Mouse (Mus musculus) v-Abl transformed pro-B cells (cell line): ENCODE data around the gene Tmem270.

Experiments used
- in situ Hi-C, 2 experiments: fragments of 400-800 bp; cut with MboI; formaldehyde crosslinking; loops; one replicate each; pipeline ENCODE4 v1.15.1; 2025; ENCODE audit not compliant: unreplicated experiment in 2 of 2

The Tmem270 gene

DNA sequence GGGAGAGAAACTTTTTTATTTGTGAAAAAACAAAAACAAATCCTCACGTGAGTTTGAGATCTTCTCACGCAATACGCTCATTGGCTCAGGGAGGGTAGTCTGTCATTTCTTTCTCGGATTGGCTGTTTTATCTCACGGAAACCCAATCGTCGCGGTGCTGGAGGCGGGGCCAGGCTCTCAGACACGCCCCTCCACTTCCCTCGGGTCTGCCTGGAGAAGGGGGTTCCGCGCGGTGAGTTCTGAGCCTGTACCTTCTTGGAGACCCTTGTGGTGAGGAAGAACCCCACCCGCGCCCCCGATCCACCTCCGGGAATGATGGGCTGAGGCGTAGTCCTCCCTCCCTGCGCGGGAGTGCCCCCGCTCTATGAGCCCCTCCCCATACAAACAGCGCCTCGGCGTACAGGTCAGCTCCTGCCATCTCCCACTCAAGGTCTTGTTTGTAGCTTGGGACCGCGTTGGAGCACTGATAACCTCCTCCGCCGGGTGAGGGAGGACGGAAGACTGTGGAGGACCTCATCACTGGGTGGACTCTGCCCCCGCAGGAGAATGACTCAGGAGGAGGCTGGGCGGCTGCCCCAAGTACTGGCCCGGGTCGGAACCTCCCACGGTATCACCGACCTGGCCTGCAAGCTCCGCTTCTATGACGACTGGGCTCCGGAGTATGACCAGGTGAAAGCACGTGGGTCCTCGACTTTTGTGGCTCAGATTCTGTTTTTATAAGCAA lies 25.8 kb upstream of the Tmem270 start, which contains the start of gene Mettl27:
Mettl27 (plus strand) TSS at position 190 of the 724 bp plus-strand sequence.
- in situ Hi-C loops = no loop called here

DNA sequence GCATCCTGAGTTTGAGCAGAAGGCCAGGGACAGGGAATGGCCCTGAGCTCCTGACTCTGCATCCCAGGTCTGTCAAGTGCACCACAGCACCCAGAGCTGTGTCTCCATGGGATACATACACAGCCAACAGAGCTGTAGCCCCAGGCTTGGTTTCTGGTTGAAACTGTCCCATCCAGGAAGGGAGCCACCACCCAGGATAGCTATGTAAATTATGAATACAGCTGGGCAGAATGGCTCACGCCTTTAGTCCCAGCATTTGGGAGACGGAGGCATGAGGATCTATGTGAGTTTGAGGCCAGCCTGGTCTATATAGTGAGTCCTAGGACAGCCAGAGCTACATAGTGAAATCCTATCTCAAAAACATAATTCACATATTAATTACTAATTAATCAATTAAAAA lies 23.5 kb upstream of the Tmem270 start:
- in situ Hi-C loops = loop anchor here in 1 of 2 experiments (10.0 kb wide), 1 partner anchor 175 kb away; no protein-coding TSS in a partner anchor

DNA sequence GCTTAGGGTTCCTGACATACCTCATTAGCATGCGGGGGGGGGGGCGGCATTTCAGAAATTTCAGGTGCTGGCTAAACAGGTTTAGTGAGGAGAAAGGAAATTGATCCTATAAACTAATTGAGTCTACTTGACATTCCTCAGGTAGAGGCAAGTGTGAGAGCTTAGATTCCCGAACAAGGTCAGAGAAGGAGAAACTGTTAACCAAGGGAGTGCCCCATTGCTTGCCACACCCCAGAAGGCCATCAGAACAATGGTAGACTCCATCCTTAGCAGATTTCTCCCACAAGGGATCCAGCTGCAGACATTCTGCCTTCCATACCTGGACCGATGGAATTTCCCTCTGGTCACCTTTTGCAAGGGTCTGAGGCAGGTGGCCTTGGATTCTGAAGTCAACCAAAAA lies 20.2 kb upstream of the Tmem270 start:
- in situ Hi-C loops = loop anchor here in 1 of 2 experiments (10.0 kb wide), 1 partner anchor 178 kb away; no protein-coding TSS in a partner anchor

DNA sequence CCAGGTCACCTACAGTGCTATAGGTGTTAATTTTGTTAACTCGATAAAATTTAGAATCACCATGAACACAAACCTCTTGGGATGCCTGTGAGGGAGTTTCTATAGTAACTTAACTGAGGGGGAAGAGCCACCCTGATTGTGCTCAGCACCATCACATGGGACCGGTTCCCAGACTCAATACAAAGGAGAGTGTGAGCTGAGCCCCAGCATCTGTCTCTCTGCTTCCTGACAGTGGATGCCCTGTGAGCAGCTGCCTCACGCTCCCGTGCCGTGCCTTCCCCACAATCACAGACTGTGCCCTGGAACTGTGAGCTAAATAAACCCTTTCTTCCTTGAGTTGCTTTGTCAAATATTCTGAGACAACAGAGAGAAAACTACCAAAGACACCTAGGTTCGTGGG lies 16.6 kb upstream of the Tmem270 start:
- in situ Hi-C loops = loop anchor here (5.0 to 25.0 kb wide), 4 partner anchors 39 to 736 kb away; partner anchors contain the start of genes Gtf2ird2 (in 1 of the 2) and Rcc1l (in 1 of the 2)

DNA sequence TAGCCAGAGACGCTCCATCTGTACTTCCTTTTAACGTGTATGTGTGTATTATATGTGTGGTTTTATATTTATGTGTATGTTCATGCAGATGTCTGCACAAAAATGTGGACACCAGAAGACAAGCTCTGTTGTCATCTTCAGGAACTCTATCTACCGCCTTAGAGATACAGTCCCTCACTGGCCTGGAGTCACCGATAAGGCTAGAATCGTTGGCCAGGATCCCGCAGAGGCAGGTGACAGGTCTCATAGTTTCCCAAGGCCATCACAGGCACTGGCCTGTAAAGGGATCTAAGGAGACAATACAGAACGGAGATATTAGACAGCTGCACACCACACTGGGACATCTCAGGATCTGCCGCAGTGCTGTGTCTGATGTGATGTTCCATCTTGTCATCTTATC lies 14.6 kb upstream of the Tmem270 start:
- in situ Hi-C loops = loop anchor here (5.0 to 25.0 kb wide), 4 partner anchors 41 to 734 kb away; partner anchors contain the start of genes Gtf2ird2 (in 1 of the 2) and Rcc1l (in 1 of the 2)

DNA sequence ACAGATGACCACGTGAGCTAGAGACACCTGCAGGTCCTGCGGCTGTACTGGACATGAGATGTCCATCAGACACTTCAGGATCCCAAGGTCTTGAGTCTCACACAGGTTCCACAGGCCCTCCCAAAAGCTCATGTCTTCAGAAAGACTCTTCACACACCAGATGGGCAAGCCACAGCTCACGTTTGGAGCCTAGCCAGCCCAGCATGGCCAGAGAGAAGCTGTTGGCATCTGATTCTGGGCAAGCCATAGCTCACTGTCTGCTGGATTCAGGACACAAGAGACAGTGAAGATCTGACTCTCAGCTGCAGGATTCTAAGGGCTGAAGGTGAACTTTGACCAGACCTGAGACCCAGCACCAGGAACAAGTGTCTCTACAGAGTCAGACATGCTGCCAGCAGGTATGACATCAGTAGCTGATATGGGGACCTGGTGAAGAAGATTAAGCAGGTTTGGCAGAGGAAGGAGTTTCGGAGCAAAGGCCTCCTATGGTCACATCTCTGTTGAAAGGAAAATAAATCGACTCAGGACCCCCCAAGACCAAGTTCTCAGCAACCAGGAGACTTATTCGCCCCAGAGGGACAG lies 13.7 kb upstream of the Tmem270 start:
- in situ Hi-C loops = loop anchor here (5.0 to 25.0 kb wide), 4 partner anchors 42 to 733 kb away; partner anchors contain the start of genes Gtf2ird2 (in 1 of the 2) and Rcc1l (in 1 of the 2)

DNA sequence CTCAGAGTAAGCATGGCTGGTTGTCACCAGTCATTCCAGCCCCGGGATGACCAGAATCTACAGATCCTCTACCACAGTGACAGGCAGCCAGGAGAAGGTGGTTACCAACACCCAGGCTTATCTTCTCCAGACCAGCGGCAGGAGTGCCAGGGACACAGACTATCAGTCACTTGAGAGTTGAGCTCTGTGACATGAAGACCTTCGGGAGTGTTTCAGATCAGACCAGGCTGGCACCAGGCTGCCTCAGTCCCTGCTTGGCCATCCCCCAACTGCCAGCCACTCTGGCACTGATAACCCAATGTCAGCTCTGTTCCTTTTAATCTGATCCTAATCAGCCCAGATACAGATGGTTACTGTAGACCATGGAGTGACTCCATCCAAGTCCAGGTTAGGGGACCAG lies 12.6 kb upstream of the Tmem270 start:
- in situ Hi-C loops = loop anchor here (5.0 to 25.0 kb wide), 4 partner anchors 38 to 732 kb away; partner anchors contain the start of genes Gtf2ird2 (in 1 of the 2) and Rcc1l (in 1 of the 2)

DNA sequence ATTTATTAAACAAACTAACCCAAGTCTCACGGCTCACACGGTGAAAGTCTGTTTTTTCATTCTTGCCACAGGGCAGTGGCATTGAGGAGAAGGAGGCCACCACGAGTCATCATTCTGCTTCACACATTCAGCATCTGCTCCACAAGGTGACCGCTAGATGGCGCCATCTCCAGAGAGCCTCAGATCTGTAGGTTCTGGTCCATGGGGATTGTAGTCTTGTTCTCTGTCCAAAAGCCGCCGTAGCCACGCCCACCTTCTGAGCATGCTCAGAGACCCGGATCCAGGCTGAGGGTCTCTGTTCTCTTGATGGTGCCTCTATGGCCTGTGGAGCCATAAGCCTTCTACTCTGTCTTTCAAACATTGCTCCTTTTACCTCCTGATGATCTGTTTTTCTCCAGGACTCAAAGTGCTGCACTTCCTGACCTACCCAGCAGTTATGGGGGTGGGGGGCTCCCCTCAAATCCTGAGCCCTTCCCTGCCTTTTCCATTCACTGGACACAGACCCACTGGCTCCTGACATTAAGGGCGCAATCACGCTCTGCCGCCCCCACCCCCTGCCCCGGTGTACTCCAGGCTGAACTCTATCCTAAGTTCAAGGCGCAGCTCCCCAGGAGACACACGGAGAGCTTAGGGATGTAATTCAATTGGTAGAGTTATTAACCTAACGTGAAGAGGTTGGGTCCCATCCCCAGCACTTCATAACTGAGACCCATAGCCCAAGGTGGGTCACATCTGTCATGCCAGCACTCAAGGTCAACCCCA lies 11.7 kb upstream of the Tmem270 start:
- in situ Hi-C loops = loop anchor here (5.0 to 25.0 kb wide), 4 partner anchors 39 to 731 kb away; partner anchors contain the start of genes Gtf2ird2 (in 1 of the 2) and Rcc1l (in 1 of the 2)

DNA sequence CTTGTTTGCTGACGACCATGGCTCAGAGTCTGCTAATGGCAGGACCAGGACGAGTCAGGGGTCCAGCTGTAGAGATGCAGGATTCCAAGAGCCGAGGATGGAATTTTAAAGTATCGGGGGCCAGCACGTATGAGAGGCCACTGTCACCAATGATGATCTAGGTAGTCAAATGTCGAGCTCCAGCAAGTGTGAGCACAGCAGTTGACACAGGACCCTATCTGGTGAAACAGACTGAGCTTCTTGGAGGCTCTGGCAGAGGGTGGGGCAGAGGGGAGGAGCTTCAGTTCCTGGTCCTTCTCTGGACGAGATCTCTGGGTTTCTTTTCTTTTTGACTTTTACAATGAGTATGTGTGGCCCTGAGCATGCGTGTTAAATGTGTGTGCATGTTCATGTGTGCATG lies 8.8 kb upstream of the Tmem270 start, which contains the start of gene Cldn13:
Cldn13 (minus strand) TSS at position 216 of the 400 bp plus-strand sequence.
- in situ Hi-C loops = loop anchor here (5.0 to 25.0 kb wide), 4 partner anchors 42 to 728 kb away; partner anchors contain the start of genes Gtf2ird2 (in 1 of the 2) and Rcc1l (in 1 of the 2)

DNA sequence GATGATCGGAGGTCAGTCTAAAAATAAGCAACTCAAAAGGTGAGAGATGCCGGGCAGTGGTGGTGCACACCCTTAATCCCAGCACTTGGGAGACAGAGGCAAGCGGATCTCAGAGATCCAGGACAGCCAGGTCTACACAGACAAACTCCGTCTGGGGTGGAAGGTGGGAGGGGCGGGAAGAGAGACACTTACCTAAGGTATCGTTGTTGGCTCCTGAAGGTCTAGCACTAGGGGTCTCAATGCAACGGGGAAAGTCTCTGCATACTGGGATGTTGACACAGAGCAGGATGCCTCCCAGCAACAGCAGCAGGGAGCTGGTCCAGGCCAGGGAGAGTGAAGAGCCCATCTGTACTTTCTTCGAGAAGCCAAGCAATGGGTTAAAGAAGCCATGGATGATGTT lies 8.0 kb upstream of the Tmem270 start:
- in situ Hi-C loops = loop anchor here (10.0 to 25.0 kb wide), 3 partner anchors 370 to 727 kb away; partner anchors contain the start of genes Gtf2ird2 (in 1 of the 2) and Rcc1l (in 1 of the 2)

DNA sequence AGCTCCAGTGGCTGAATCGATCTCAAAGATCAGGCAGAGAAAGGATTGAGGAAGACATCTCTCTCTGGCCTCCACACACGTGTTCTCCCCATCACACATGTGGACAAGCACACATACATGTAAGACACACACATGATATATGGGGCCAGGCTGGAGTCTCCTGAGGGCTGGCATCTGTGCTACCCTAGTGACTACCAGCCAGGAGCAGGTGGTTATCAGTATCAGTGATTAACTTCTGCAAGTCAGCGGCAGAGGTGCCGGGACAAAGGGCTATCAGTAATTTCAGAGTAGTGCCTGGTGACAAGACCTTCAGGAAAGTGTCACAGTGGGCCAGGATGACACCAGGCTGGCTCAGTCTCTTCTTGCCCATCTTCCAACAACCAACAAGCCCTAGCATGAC lies 7.2 kb upstream of the Tmem270 start:
- in situ Hi-C loops = loop anchor here (10.0 to 25.0 kb wide), 3 partner anchors 371 to 726 kb away; partner anchors contain the start of genes Gtf2ird2 (in 1 of the 2) and Rcc1l (in 1 of the 2)

DNA sequence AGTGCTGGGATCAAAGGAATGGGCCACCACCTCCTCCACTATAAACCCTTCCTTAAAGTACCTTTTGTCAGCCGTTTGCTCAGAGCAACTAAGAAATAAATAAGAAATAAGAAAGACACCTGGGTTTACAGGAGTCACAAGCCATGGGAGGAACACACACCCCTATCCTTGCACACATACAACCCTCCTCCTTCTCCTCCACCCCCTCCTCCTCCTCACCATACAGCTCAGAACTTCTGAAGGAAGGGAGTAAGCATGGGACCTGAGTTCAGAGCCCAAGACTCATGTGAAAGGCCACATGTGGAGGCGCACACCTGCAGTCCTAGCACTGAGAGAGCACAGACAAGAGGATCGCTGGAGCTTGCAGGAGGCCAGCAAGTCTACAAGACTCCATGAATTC lies 6.8 kb upstream of the Tmem270 start:
- in situ Hi-C loops = loop anchor here (10.0 to 25.0 kb wide), 3 partner anchors 371 to 726 kb away; partner anchors contain the start of genes Gtf2ird2 (in 1 of the 2) and Rcc1l (in 1 of the 2)

DNA sequence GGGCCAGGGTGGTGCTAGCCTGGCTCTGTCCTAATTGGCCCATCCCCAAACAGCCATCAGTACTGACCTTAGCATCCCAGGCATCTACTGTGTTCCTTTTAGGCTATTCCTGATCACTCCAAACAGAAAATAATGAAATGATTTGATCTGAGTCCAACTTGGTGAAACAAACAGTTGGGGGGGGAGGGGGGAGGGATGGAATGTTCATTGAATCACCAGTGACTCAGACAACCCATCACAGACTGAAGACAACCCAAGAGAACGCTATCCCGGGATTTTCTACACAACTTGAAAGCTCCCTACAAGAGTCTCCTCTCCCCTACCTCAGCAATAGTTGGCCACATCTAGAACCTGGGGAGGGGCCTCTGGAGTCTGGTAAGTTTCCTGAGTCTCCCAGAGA lies 5.4 kb upstream of the Tmem270 start:
- in situ Hi-C loops = loop anchor here (10.0 to 25.0 kb wide), 3 partner anchors 373 to 725 kb away; partner anchors contain the start of genes Gtf2ird2 (in 1 of the 2) and Rcc1l (in 1 of the 2)

DNA sequence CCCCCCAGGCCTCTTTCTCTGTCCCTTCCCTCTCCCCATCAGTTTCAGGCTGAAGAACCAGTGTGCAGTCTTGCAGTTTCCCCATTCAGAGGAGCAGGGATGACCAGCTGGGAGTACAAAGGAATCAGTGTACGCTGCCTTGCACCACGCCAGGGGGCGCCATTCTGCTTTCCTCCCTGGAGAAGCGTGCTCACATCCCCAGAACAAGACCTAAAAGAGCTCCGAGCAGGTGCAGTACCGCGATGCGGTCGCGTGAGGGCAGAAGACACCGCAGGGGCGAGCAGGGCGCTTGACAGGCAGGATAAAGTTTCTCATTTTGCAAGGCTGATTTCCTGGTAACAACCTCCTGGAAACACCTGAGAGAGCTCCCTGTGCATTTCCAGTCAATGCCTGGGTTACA lies 602 bp upstream of the Tmem270 start:
- in situ Hi-C loops = loop anchor here (10.0 to 25.0 kb wide), 3 partner anchors 380 to 720 kb away; partner anchors contain the start of genes Gtf2ird2 (in 1 of the 2) and Rcc1l (in 1 of the 2)

DNA sequence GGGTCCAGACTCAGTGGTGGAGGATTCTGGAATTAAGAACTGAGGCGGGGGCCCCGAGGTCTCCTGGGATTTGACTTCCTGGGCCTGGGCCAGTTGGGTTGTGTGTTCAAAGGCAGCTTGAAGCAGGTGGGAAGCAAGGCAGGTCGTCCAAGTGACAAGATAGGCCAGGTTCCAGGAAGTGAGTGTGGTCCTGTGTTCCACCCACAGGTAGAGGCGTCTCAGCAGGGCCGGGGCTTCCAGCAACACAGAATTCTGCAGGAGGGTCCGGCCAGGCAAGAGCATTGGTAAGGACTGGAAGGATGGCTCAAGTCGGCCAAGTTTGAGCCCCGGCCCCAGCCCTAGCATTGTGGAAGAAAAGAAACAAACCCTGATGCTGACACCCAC lies 4.9 kb downstream of the Tmem270 start:
- in situ Hi-C loops = loop anchor here (10.0 to 25.0 kb wide), 3 partner anchors 386 to 714 kb away; partner anchors contain the start of genes Gtf2ird2 (in 1 of the 2) and Rcc1l (in 1 of the 2)

DNA sequence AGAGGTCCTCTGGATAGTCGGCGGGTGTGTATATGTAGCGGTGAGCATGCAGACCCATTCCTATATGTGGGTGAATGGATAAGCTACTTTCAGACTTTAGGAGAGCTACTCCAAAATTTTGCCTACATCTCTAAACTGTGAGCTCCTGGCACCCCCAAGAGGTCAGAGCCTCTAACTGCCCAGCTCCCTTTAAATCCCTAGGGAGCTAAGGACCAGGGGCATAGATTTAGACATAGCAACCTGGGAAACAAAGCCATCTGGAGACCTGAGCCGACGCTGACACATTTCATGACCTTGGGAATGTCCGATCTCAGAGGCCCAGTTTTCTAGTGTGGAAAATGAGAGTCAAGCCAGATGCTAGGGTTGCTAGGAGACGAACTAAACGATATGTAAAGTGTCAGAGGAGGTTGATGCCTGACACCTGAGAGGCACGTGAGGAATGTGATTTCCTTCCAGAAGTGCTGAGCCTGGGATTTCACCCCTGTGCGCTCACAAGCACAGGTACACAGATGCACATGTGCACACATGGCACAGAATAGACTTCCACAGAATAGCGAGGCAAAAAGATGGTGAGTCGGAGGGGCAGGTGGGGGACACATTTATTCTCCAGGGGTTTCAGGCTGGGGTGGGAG lies 5.4 kb downstream of the Tmem270 start:
- in situ Hi-C loops = loop anchor here (10.0 to 25.0 kb wide), 3 partner anchors 386 to 714 kb away; partner anchors contain the start of genes Gtf2ird2 (in 1 of the 2) and Rcc1l (in 1 of the 2)

DNA sequence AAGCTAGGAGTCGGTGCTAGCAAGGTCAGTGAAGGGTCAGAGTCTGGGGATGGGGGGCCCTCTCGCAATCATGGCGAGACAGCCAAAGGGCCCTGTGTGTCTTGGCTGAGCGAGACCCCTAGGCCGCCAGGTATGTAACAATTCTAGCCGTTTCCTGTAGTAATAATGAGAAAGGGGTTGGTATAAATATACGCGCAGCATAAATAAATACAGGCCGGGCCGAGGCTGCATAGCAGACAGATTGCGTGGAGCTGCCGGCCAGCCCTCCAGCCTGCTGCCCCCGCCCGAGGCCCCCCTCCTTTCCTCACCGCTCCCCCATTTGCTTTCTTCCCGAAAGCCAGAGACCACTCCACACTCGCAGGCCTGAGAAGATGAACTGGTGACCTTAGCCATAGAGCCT lies 8.9 kb downstream of the Tmem270 start:
- in situ Hi-C loops = no loop called here

DNA sequence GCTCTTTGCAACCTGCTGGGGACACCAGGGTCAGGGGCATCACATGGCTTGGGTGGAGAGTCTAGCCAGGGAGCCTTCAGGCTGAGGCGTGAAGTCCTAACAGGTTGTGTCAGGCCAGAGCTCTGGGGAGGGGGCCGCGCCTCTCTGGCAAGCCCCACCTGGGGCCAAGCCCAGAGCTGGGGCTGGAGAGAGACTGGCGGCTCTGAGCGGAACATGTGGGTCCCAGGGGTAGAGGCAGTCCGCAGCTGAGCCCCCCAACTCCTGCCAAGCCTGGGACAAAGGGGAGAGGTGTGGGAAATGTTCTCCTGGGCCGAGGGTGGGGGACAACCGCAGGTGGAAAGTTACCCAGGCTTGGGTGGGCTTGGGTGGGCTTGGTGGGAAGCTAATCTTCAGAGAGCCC lies 9.6 kb downstream of the Tmem270 start:
- in situ Hi-C loops = no loop called here

DNA sequence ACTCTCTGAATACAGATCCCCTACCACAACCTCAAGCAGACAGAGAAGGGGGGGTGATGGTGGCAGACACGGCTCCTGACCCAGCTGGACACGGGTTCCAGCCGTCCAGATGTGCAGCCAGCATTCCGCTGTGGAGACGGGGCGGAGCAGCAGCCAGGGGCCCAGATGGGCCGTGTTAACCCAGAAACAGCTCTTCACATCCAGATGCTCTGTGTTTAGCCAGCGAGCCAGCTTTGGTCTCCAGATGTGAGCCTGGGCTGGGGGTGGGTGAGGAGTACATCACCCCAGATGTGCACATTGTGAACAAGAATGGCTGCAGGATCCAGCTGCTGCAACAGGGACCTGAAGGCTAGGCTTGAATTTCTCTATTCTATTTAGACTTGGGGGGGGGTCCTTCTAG lies 11.2 kb downstream of the Tmem270 start:
- in situ Hi-C loops = no loop called here
